Mouse (Mus musculus) monocyte, adult 2 months (primary cell): ENCODE results near the gene Zfp955a.
"Not testable (repeated sequence)": the region's sequence is repeated elsewhere in the genome, so short reads cannot be mapped to it uniquely, and the experiment has no call there.

Experiments
- DNase-seq, 2 experiments: peaks; one replicate each; pipeline ENCODE4 v3.0.0; 2022; ENCODE audit warnings: low spot score in 2 of 2, low read depth in 1 of 2

The Zfp955a gene

GRCm38 (mm10) chr17:33254530-33255318 lies at the start of gene Zfp955a:
Gene Zfp955a (minus strand): TSS chr17:33255145.
- not testable (repeated sequence) for DNase-seq

- not testable (repeated sequence) for DNase-seq
Observed at GRCm38 (mm10) chr17:33289876-33290149, 34.9 kb upstream of the Zfp955a start.

GRCm38 (mm10) chr17:33289039-33289875 lies 34.3 kb upstream of the Zfp955a start, which contains the start of gene Zfp955b:
Gene Zfp955b (plus strand): TSS chr17:33289544.
- not testable (repeated sequence) for DNase-seq

GRCm38 (mm10) chr17:33268907-33269306 lies 14.0 kb upstream of the Zfp955a start:
- DNase-seq = no peak

- no peak for DNase-seq
Observed at GRCm38 (mm10) chr17:33264376-33264775, 9.4 kb upstream of the Zfp955a start, which contains the start of gene Olfr63. Gene Olfr63 (plus strand): TSS chr17:33264676.

- DNase-seq = not testable (repeated sequence)
Observed at GRCm38 (mm10) chr17:33255319-33255657, 343 bp upstream of the Zfp955a start.

GRCm38 (mm10) chr17:33236646-33237045 lies 18.3 kb downstream of the Zfp955a start:
- not testable (repeated sequence) for DNase-seq

- no peak for DNase-seq
Observed at GRCm38 (mm10) chr17:33221590-33221989, 33.4 kb downstream of the Zfp955a start, which contains the start of gene Olfr1564. Gene Olfr1564 (minus strand): TSS chr17:33221690.

GRCm38 (mm10) chr17:33191002-33191401 lies 63.9 kb downstream of the Zfp955a start, which contains the start of gene Olfr239:
Gene Olfr239 (plus strand): TSS chr17:33191302.
- not testable (repeated sequence) for DNase-seq
